Mouse (Mus musculus) kidney, embryonic 14.5 days (tissue): Measurements from ENCODE around the gene Adrm1. TPM values are rescaled to one million over a fixed set of nuclear protein-coding genes. Genes with fewer than 3 reads are reported as not detected.

Experiments
- microRNA-seq: library from miRNA; unstranded; fragments of <30 nt; microRNA quantifications from one replicate; pipeline ENCODE4, GENCODE M21; 2016
- polyA plus RNA-seq: library from polyadenylated mRNA; unstranded; fragments of >200 nt; fragmentation: Nextera tagmentation; extraction: Ambion mirVana; gene quantifications from 2 replicates; pipeline ENCODE4 v1.2.1, GENCODE M21; 2014

Adrm1 gene
- polyA plus RNA-seq, 1 experiment from 2014 or later: 159 TPM

Small RNAs within 50 kb of the gene (microRNA-seq; reads per million reads assigned to microRNA genes)
- gene Mir7005: not detected

Other genes with a start within 250 kb of the Adrm1 start
- gene Taf4, start 194.8 kb upstream of the Adrm1 start, polyA plus RNA-seq: 5.9 and 6.0 TPM in 2 replicates
- gene Lsm14b, start 146.5 kb upstream of the Adrm1 start, polyA plus RNA-seq: 8.6 and 18.3 TPM in 2 replicates
- gene Psma7, start 129.1 kb upstream of the Adrm1 start, polyA plus RNA-seq: 713 and 771 TPM in 2 replicates
- gene Ss18l1, start 129.0 kb upstream of the Adrm1 start, polyA plus RNA-seq: 3.5 and 6.9 TPM in 2 replicates
- gene Mtg2, start 100.9 kb upstream of the Adrm1 start, polyA plus RNA-seq: 24.6 and 28.6 TPM in 2 replicates
- not detected in 2 replicates for gene Hrh3, start 67.0 kb upstream of the Adrm1 start, polyA plus RNA-seq
- gene Osbpl2, start 52.2 kb upstream of the Adrm1 start, polyA plus RNA-seq: 18.4 and 34.4 TPM in 2 replicates
- 43.1 and 54.1 TPM in 2 replicates for gene Lama5, start 54.4 kb downstream of the Adrm1 start, polyA plus RNA-seq
- 730 and 1,037 TPM in 2 replicates for gene Rps21, start 85.9 kb downstream of the Adrm1 start, polyA plus RNA-seq
- 13.3 and 21.1 TPM in 2 replicates for gene Cables2, start 102.0 kb downstream of the Adrm1 start, polyA plus RNA-seq
- 0.37 and 1.1 TPM in 2 replicates for gene Rbbp8nl, start 118.4 kb downstream of the Adrm1 start, polyA plus RNA-seq
- gene Gata5, start 163.2 kb downstream of the Adrm1 start, polyA plus RNA-seq: 3.5 and 4.5 TPM in 2 replicates